Mouse (Mus musculus) kidney, embryonic 14.5 days (tissue): ENCODE data around the gene Atp6v0d1. TPM values are rescaled to one million over a fixed set of nuclear protein-coding genes. Genes with fewer than 3 reads are reported as not detected.

ENCODE experiments used
- ATAC-seq: fragments of 200-750 bp; cut with Nextera tagmentation; 2 replicates; pipeline ENCODE4 v1.8.0; 2017; ENCODE audit warnings: moderate number of reproducible peaks, mild to moderate bottlenecking, moderate TSS enrichment, moderate library complexity; ENCODE audit not compliant: low FRiP score, low TSS enrichment
- H3K27ac ChIP-seq: fragments of 300-500 bp; sonication (generic); 2 replicates; pipeline ENCODE4 v1.5.1; 2014; ENCODE audit warnings: low read depth, mild to moderate bottlenecking, low read length, moderate library complexity, mixed read lengths
- H3K27me3 ChIP-seq: fragments of 300-500 bp; sonication (generic); 2 replicates; pipeline ENCODE4 v1.6.1; 2014; ENCODE audit warnings: mild to moderate bottlenecking, low read length; ENCODE audit not compliant: control insufficient read depth, insufficient read depth
- H3K36me3 ChIP-seq: fragments of 300-500 bp; sonication (generic); 2 replicates; pipeline ENCODE4 v1.6.1; 2014; ENCODE audit warnings: low read length, mixed read lengths; ENCODE audit not compliant: control insufficient read depth, insufficient read depth
- H3K4me1 ChIP-seq: fragments of 300-500 bp; sonication (generic); 2 replicates; pipeline ENCODE4 v1.6.1; 2014; ENCODE audit warnings: low read length, mixed read lengths; ENCODE audit not compliant: control insufficient read depth, insufficient read depth
- H3K4me2 ChIP-seq: fragments of 300-500 bp; sonication (generic); replicated peaks from 2 replicates; pipeline ENCODE4 v1.6.1; 2014; ENCODE audit warnings: low read depth, mild to moderate bottlenecking, low read length
- H3K4me3 ChIP-seq: fragments of 300-500 bp; sonication (generic); 2 replicates; pipeline ENCODE4 v1.5.1; 2014; ENCODE audit warnings: mild to moderate bottlenecking, low read length
- H3K9ac ChIP-seq: fragments of 300-500 bp; sonication (generic); 2 replicates; pipeline ENCODE4 v1.6.1; 2014; ENCODE audit warnings: low read depth, mild to moderate bottlenecking, low read length, moderate library complexity
- H3K9me3 ChIP-seq: fragments of 300-500 bp; sonication (generic); 2 replicates; pipeline ENCODE4 v1.6.1; 2016; ENCODE audit warnings: low read length; ENCODE audit not compliant: control insufficient read depth
- WGBS: fragments of 180-500 bp; shearing (Covaris S2); extraction: QIAGEN DNeasy Blood & Tissue Kit; methylation state at CpG from one replicate; pipeline ENCODE4 v1.1.7; 2014; 5-methylcytosine and 5-hydroxymethylcytosine counted together
- polyA plus RNA-seq: library from polyadenylated mRNA; unstranded; fragments of >200 nt; fragmentation: Nextera tagmentation; extraction: Ambion mirVana; gene quantifications from 2 replicates; pipeline ENCODE4 v1.2.1, GENCODE M21; 2014

Atp6v0d1 gene
- polyA plus RNA-seq, 1 experiment from 2014 or later = 90.1 TPM

- no peaks in the 10 kb centered on the region for H3K36me3 ChIP-seq
- peak; percentile 64 for ATAC-seq
- no peak overlapping the region; the same call in 1 of the 2 replicates for H3K4me3 ChIP-seq
- H3K27me3 ChIP-seq = no peaks in the 10 kb centered on the region
- no peaks in the 10 kb centered on the region for H3K9me3 ChIP-seq
- 0 out of 2 replicates have a peak overlapping the region, but pooled peaks have one; percentile 24 for H3K27ac ChIP-seq
- 11% methylated on average over 15 of the region's 15 CpGs for WGBS
- peak overlapping the region; percentile 29 for H3K4me2 ChIP-seq
- 0 out of 2 replicates have a peak, but pooled peaks cover 4% of the 10 kb centered on the region for H3K4me1 ChIP-seq
- H3K9ac ChIP-seq = no peak overlapping the region; the same call in 1 of the 2 replicates
These were observed 28.0 kb upstream of the Atp6v0d1 start for GRCm38 (mm10) chr8:105593859-105594258.

GRCm38 (mm10) chr8:105592431-105592830 lies 26.6 kb upstream of the Atp6v0d1 start:
- Histone ChIP-seq H3K9ac (no peak overlapping the region), H3K27ac (no peak overlapping the region), H3K36me3 (no peaks in the 10 kb centered on the region), H3K4me3 (no peak overlapping the region), H3K9me3 (no peaks in the 10 kb centered on the region), H3K27me3 (no peaks in the 10 kb centered on the region), H3K4me1 (0 out of 2 replicates have a peak, but pooled peaks cover 4% of the 10 kb centered on the region), H3K4me2 (no peak overlapping the region)
- 76% methylated on average over 2 of the region's 2 CpGs for WGBS
- ATAC-seq = no peak

- WGBS = 63% methylated on average over 3 of the region's 3 CpGs
- no peak overlapping the region for H3K4me2 ChIP-seq
- no peaks in the 10 kb centered on the region for H3K36me3 ChIP-seq
These were observed 13.9 kb upstream of the Atp6v0d1 start for GRCm38 (mm10) chr8:105579719-105580118.

GRCm38 (mm10) chr8:105575538-105575937 lies 9.7 kb upstream of the Atp6v0d1 start:
- Histone ChIP-seq H3K4me1 (no peaks in the 10 kb centered on the region), H3K27ac (no peak overlapping the region), H3K9ac (no peak overlapping the region), H3K36me3 (no peaks in the 10 kb centered on the region), H3K4me3 (no peak overlapping the region), H3K4me2 (no peak overlapping the region), H3K9me3 (no peaks in the 10 kb centered on the region), H3K27me3 (no peaks in the 10 kb centered on the region)
- 58% methylated on average over 3 of the region's 3 CpGs for WGBS
- ATAC-seq = no peak

More at GRCm38 (mm10) chr8:105579719-105580118, 13.9 kb upstream of the Atp6v0d1 start:
- Histone ChIP-seq H3K4me3 (no peak overlapping the region), H3K9me3 (no peaks in the 10 kb centered on the region), H3K27me3 (no peaks in the 10 kb centered on the region), H3K4me1 (no peaks in the 10 kb centered on the region), H3K27ac (no peak overlapping the region), H3K9ac (no peak overlapping the region)
- no peak for ATAC-seq

GRCm38 (mm10) chr8:105574741-105575140 lies 8.9 kb upstream of the Atp6v0d1 start:
- Histone ChIP-seq H3K36me3 (no peaks in the 10 kb centered on the region), H3K27ac (no peak overlapping the region), H3K4me2 (no peak overlapping the region), H3K27me3 (no peaks in the 10 kb centered on the region), H3K9me3 (no peaks in the 10 kb centered on the region), H3K4me1 (no peaks in the 10 kb centered on the region), H3K4me3 (no peak overlapping the region), H3K9ac (no peak overlapping the region)
- ATAC-seq = no peak
- 61% methylated on average over 6 of the region's 6 CpGs for WGBS

- Histone ChIP-seq H3K27me3 (no peaks in the 10 kb centered on the region), H3K27ac (no peak overlapping the region), H3K9me3 (no peaks in the 10 kb centered on the region), H3K4me1 (no peaks in the 10 kb centered on the region), H3K9ac (no peak overlapping the region), H3K4me3 (no peak overlapping the region), H3K4me2 (no peak overlapping the region), H3K36me3 (no peaks in the 10 kb centered on the region)
- ATAC-seq = no peak
These were observed 7.6 kb upstream of the Atp6v0d1 start for GRCm38 (mm10) chr8:105573427-105573826.

GRCm38 (mm10) chr8:105571810-105572209 lies 6.0 kb upstream of the Atp6v0d1 start:
- Histone ChIP-seq H3K9ac (no peak overlapping the region), H3K9me3 (no peaks in the 10 kb centered on the region), H3K27me3 (0 out of 2 replicates have a peak, but pooled peaks cover 3% of the 10 kb centered on the region), H3K4me2 (no peak overlapping the region), H3K27ac (no peak overlapping the region), H3K36me3 (no peaks in the 10 kb centered on the region), H3K4me1 (peaks cover 4% of the 10 kb centered on the region; the same call in 1 of the 2 replicates), H3K4me3 (no peak overlapping the region)
- no peak for ATAC-seq
- WGBS = 90% methylated on average over 9 of the region's 9 CpGs

GRCm38 (mm10) chr8:105566703-105567595 lies 1.1 kb upstream of the Atp6v0d1 start:
- Histone ChIP-seq H3K36me3 (no peaks in the 10 kb centered on the region; the same call in 1 of the 2 replicates), H3K9ac (peak overlapping the region; percentile 51; the same call in 1 of the 2 replicates), H3K9me3 (no peaks in the 10 kb centered on the region), H3K27ac (no peak overlapping the region), H3K4me1 (peaks cover 9% of the 10 kb centered on the region; the same call in 1 of the 2 replicates), H3K4me2 (peak overlapping the region; percentile 52), H3K27me3 (0 out of 2 replicates have a peak, but pooled peaks cover 3% of the 10 kb centered on the region), H3K4me3 (peak overlapping the region; percentile 81)
- no peak for ATAC-seq
- WGBS = 29% methylated on average over 27 of the region's 27 CpGs

GRCm38 (mm10) chr8:105565401-105565881 lies 406 bp downstream of the Atp6v0d1 start:
- Histone ChIP-seq H3K27ac (peak overlapping the region; percentile 48; the same call in 1 of the 2 replicates), H3K9me3 (no peaks in the 10 kb centered on the region), H3K4me2 (peak overlapping the region; percentile 91), H3K27me3 (0 out of 2 replicates have a peak, but pooled peaks cover 3% of the 10 kb centered on the region), H3K9ac (peak overlapping the region; percentile 82), H3K4me3 (peak overlapping the region; percentile 81), H3K4me1 (peaks cover 9% of the 10 kb centered on the region; the same call in 1 of the 2 replicates), H3K36me3 (peaks cover under 1% of the 10 kb centered on the region; the same call in 1 of the 2 replicates)
- peak; percentile 80 for ATAC-seq
- WGBS = under 1% methylated on average over 31 of the region's 31 CpGs
